Mouse (Mus musculus) gastrocnemius, postnatal 4 days (tissue): ENCODE data around the gene Hspa12a. TPM values are rescaled to one million over a fixed set of nuclear protein-coding genes. Genes with fewer than 3 reads are reported as not detected.
"Not testable (repeated sequence)": the region's sequence is repeated elsewhere in the genome, so short reads cannot be mapped to it uniquely, and the experiment has no call there.

ENCODE experiments used
- DNase-seq, 2 experiments: peaks; one replicate each; pipeline ENCODE4 v3.0.0; 2021 to 2022; ENCODE audit warnings: low spot score in 2 of 2, mixed read lengths in 2 of 2
- total RNA-seq, 2 experiments: library from RNA; stranded (reverse); gene quantifications; 2 replicates each; pipeline ENCODE4 v1.2.3; 2021

Hspa12a gene
- total RNA-seq, 2 experiments from 2014 or later, result 19.7 to 22.0 TPM

- peak; percentile 51 to 76 for DNase-seq
Observed at GRCm38 (mm10) chr19:58911386-58911785, 32.1 kb downstream of the Hspa12a start.

GRCm38 (mm10) chr19:58910941-58911368 lies 32.5 kb downstream of the Hspa12a start:
- no peak for DNase-seq

GRCm38 (mm10) chr19:58908018-58908417 lies 35.4 kb downstream of the Hspa12a start:
- no peak for DNase-seq

- DNase-seq, result no peak
Observed at GRCm38 (mm10) chr19:58906685-58907084, 36.8 kb downstream of the Hspa12a start.

- peak; percentile 71 to 85 for DNase-seq
Observed at GRCm38 (mm10) chr19:58903899-58904327, 39.5 kb downstream of the Hspa12a start.

- DNase-seq, result no peak
Observed at GRCm38 (mm10) chr19:58903079-58903898, 40.2 kb downstream of the Hspa12a start.

- not testable (repeated sequence) for DNase-seq
Observed at GRCm38 (mm10) chr19:58900471-58900870, 43.0 kb downstream of the Hspa12a start.

GRCm38 (mm10) chr19:58896216-58896615 lies 47.2 kb downstream of the Hspa12a start:
- DNase-seq, result no peak

- DNase-seq, result no peak
Observed at GRCm38 (mm10) chr19:58889306-58890038, 54.0 kb downstream of the Hspa12a start.

GRCm38 (mm10) chr19:58886467-58886866 lies 57.0 kb downstream of the Hspa12a start:
- DNase-seq, result no peak

GRCm38 (mm10) chr19:58883451-58883850 lies 60.0 kb downstream of the Hspa12a start:
- DNase-seq, result no peak

GRCm38 (mm10) chr19:58882336-58882735 lies 61.1 kb downstream of the Hspa12a start:
- DNase-seq, result no peak

GRCm38 (mm10) chr19:58879330-58879957 lies 64.0 kb downstream of the Hspa12a start:
- no peak for DNase-seq

GRCm38 (mm10) chr19:58878560-58878959 lies 64.9 kb downstream of the Hspa12a start:
- DNase-seq, result no peak

- DNase-seq, result no peak
Observed at GRCm38 (mm10) chr19:58873536-58873935, 69.9 kb downstream of the Hspa12a start.

GRCm38 (mm10) chr19:58872381-58873259 lies 70.8 kb downstream of the Hspa12a start:
- DNase-seq, result no peak

GRCm38 (mm10) chr19:58871878-58872277 lies 71.6 kb downstream of the Hspa12a start:
- DNase-seq, result no peak

- DNase-seq, result no peak
Observed at GRCm38 (mm10) chr19:58866651-58867050, 76.8 kb downstream of the Hspa12a start.

GRCm38 (mm10) chr19:58865224-58865623 lies 78.2 kb downstream of the Hspa12a start:
- no peak for DNase-seq

GRCm38 (mm10) chr19:58864006-58864573 lies 79.4 kb downstream of the Hspa12a start:
- no peak for DNase-seq
